Mouse (Mus musculus) MEL (cell line): Measurements from ENCODE around the gene Cfap54.

ENCODE experiments used
- CTCF ChIP-seq, 3 experiments: IDR thresholded peaks in 2 of 3; conservative IDR thresholded peaks in 1 of 3; 2 replicates each; pipeline ENCODE4 v1.5.1; 2011 to 2012; ENCODE audit warnings: low read length in 3 of 3, low read depth in 2 of 3, mild to moderate bottlenecking in 2 of 3, improper control_type of control experiment in 1 of 3, inconsistent platforms in 1 of 3, mixed read lengths in 1 of 3, moderate library complexity in 1 of 3; ENCODE audit not compliant: control insufficient read depth in 1 of 3, insufficient read depth in 1 of 3, poor library complexity in 1 of 3, severe bottlenecking in 1 of 3
- NELFE ChIP-seq: IDR thresholded peaks from 2 replicates; pipeline ENCODE4 v1.6.1; 2011; ENCODE audit warnings: low read depth, low read length, improper control_type of control experiment
- POLR2A ChIP-seq, 2 experiments: IDR thresholded peaks; 2 replicates each; pipeline ENCODE4 v1.6.1; 2011 to 2012; ENCODE audit warnings: low read length in 2 of 2, mild to moderate bottlenecking in 2 of 2, control low read depth in 1 of 2, improper control_type of control experiment in 1 of 2, low read depth in 1 of 2, moderate library complexity in 1 of 2; ENCODE audit not compliant: control insufficient read depth in 1 of 2, insufficient read depth in 1 of 2, poor library complexity in 1 of 2
- TAL1 ChIP-seq: IDR thresholded peaks from 2 replicates; pipeline ENCODE4 v1.6.1; 2012; ENCODE audit warnings: mild to moderate bottlenecking, inconsistent platforms, low read length, moderate library complexity, mixed read lengths
- UBTF ChIP-seq: IDR thresholded peaks from 2 replicates; pipeline ENCODE4 v1.6.1; 2012; ENCODE audit warnings: low read depth, mild to moderate bottlenecking, inconsistent platforms, low read length, improper control_type of control experiment, moderate library complexity, borderline replicate concordance; ENCODE audit not compliant: insufficient read depth
- USF1 ChIP-seq: IDR thresholded peaks from 2 replicates; pipeline ENCODE4 v1.6.1; 2014; ENCODE audit warnings: low read depth, mild to moderate bottlenecking, inconsistent platforms, low read length, improper control_type of control experiment, moderate library complexity

- TF ChIP-seq POLR2A (IDR thresholded peaks at IDR 0.05; ENCODE audit: control insufficient read depth in 1 of 2, insufficient read depth in 1 of 2, low read depth in 1 of 2, low read length in 2 of 2, poor library complexity in 1 of 2): no peak
- TF ChIP-seq UBTF: no peak
- peak; percentile 39 to 82 (median 68) for TF ChIP-seq CTCF (IDR thresholded peaks at IDR 0.05 in 2 of 3, conservative IDR thresholded peaks at IDR 0.05 in 1 of 3; ENCODE audit: control insufficient read depth in 1 of 3, insufficient read depth in 1 of 3, low read depth in 2 of 3, low read length in 3 of 3, poor library complexity in 1 of 3, severe bottlenecking in 1 of 3)
- TF ChIP-seq USF1: no peak
- TF ChIP-seq TAL1: no peak
- no peak for TF ChIP-seq NELFE
Observed at GRCm38 (mm10) chr10:93051016-93051726, 30.2 kb downstream of the Cfap54 start.
